Mouse (Mus musculus) lung, postnatal 4 days (tissue): Measurements from ENCODE around the gene Ifit2.

Source experiments
- DNase-seq, 2 experiments: peaks; one replicate each; pipeline ENCODE4 v3.0.0; 2021

Gene Ifit2

GRCm38 (mm10) chr19:34550534-34551223 lies at the start of gene Ifit2:
Gene Ifit2, plus strand, starts transcription at chr19:34550694.
- peak; percentile 77 to 78 for DNase-seq

- DNase-seq, result peak; percentile 80 to 86
Observed at GRCm38 (mm10) chr19:34500763-34501162, 49.7 kb upstream of the Ifit2 start.

- no peak for DNase-seq
Observed at GRCm38 (mm10) chr19:34505161-34505721, 45.3 kb upstream of the Ifit2 start.

GRCm38 (mm10) chr19:34510717-34511116 lies 39.8 kb upstream of the Ifit2 start:
- no peak for DNase-seq

GRCm38 (mm10) chr19:34511528-34511927 lies 39.0 kb upstream of the Ifit2 start:
- DNase-seq, result no peak

GRCm38 (mm10) chr19:34515681-34516080 lies 34.8 kb upstream of the Ifit2 start:
- peak; percentile 36 to 48 for DNase-seq

GRCm38 (mm10) chr19:34516346-34516745 lies 34.1 kb upstream of the Ifit2 start:
- DNase-seq, result no peak

- DNase-seq, result no peak
Observed at GRCm38 (mm10) chr19:34517197-34517596, 33.3 kb upstream of the Ifit2 start.

- no peak for DNase-seq
Observed at GRCm38 (mm10) chr19:34517812-34518594, 32.5 kb upstream of the Ifit2 start.

GRCm38 (mm10) chr19:34518786-34519185 lies 31.7 kb upstream of the Ifit2 start:
- no peak for DNase-seq

GRCm38 (mm10) chr19:34519646-34520045 lies 30.8 kb upstream of the Ifit2 start:
- no peak for DNase-seq

- DNase-seq, result no peak
Observed at GRCm38 (mm10) chr19:34520051-34520450, 30.4 kb upstream of the Ifit2 start.

GRCm38 (mm10) chr19:34521361-34521760 lies 29.1 kb upstream of the Ifit2 start:
- DNase-seq, result no peak

- no peak for DNase-seq
Observed at GRCm38 (mm10) chr19:34521978-34522377, 28.5 kb upstream of the Ifit2 start.

GRCm38 (mm10) chr19:34523106-34523725 lies 27.3 kb upstream of the Ifit2 start:
- no peak for DNase-seq

- no peak for DNase-seq
Observed at GRCm38 (mm10) chr19:34524646-34525045, 25.8 kb upstream of the Ifit2 start.

- no peak for DNase-seq
Observed at GRCm38 (mm10) chr19:34526321-34526923, 24.1 kb upstream of the Ifit2 start.

- peak; percentile 96 to 98 for DNase-seq
Observed at GRCm38 (mm10) chr19:34526941-34527682, 23.4 kb upstream of the Ifit2 start, which contains the start of gene Lipa. Gene Lipa, minus strand, starts transcription at chr19:34527474.

GRCm38 (mm10) chr19:34532061-34532751 lies 18.3 kb upstream of the Ifit2 start:
- no peak for DNase-seq

GRCm38 (mm10) chr19:34539422-34539821 lies 11.1 kb upstream of the Ifit2 start:
- DNase-seq, result no peak

GRCm38 (mm10) chr19:34546211-34546610 lies 4.3 kb upstream of the Ifit2 start:
- no peak for DNase-seq

- peak; percentile 78 to 88 for DNase-seq
Observed at GRCm38 (mm10) chr19:34547976-34548375, 2.5 kb upstream of the Ifit2 start.
